Mouse (Mus musculus) midbrain, embryonic 11.5 days (tissue): ENCODE data around the gene Gm48552. TPM values are rescaled to one million over a fixed set of nuclear protein-coding genes. Genes with fewer than 3 reads are reported as not detected.

Source experiments
- ATAC-seq: fragments of 200-750 bp; cut with Nextera tagmentation; 2 replicates; pipeline ENCODE4 v1.8.0; 2017; ENCODE audit warnings: moderate TSS enrichment, moderate library complexity; ENCODE audit not compliant: low FRiP score
- DNase-seq: peaks from one replicate; pipeline ENCODE4 v3.0.0; 2015; ENCODE audit warnings: low spot score; ENCODE audit errors: missing footprints
- H3K27ac ChIP-seq: fragments of 300-500 bp; sonication (generic); 2 replicates; pipeline ENCODE4 v1.5.1; 2014; ENCODE audit warnings: low read depth, low read length
- H3K27me3 ChIP-seq: fragments of 300-500 bp; sonication (generic); 2 replicates; pipeline ENCODE4 v1.6.1; 2014; ENCODE audit warnings: mild to moderate bottlenecking, low read length, moderate library complexity, mixed read lengths; ENCODE audit not compliant: control insufficient read depth, insufficient read depth
- H3K36me3 ChIP-seq: fragments of 300-500 bp; sonication (generic); 2 replicates; pipeline ENCODE4 v1.6.1; 2014; ENCODE audit warnings: mild to moderate bottlenecking, low read length, moderate library complexity, mixed read lengths; ENCODE audit not compliant: control insufficient read depth, insufficient read depth
- H3K4me1 ChIP-seq: fragments of 300-500 bp; sonication (generic); 2 replicates; pipeline ENCODE4 v1.6.1; 2014; ENCODE audit warnings: low read length; ENCODE audit not compliant: control insufficient read depth, insufficient read depth
- H3K4me2 ChIP-seq: fragments of 300-500 bp; sonication (generic); 2 replicates; pipeline ENCODE4 v1.6.1; 2014; ENCODE audit warnings: mild to moderate bottlenecking, moderate library complexity
- H3K4me3 ChIP-seq: fragments of 300-500 bp; sonication (generic); 2 replicates; pipeline ENCODE4 v1.5.1; 2014; ENCODE audit warnings: low read depth, low read length
- H3K9ac ChIP-seq: fragments of 300-500 bp; sonication (generic); 2 replicates; pipeline ENCODE4 v1.6.1; 2014; ENCODE audit warnings: low read length
- H3K9me3 ChIP-seq: fragments of 300-500 bp; sonication (generic); 2 replicates; pipeline ENCODE4 v1.6.1; 2016; ENCODE audit warnings: low read length; ENCODE audit not compliant: control insufficient read depth
- WGBS: fragments of 180-500 bp; shearing (Covaris S2); extraction: QIAGEN DNeasy Blood & Tissue Kit; methylation state at CpG from one replicate; pipeline ENCODE4 v1.1.7; 2014; 5-methylcytosine and 5-hydroxymethylcytosine counted together
- polyA plus RNA-seq: library from polyadenylated mRNA; unstranded; fragments of >200 nt; fragmentation: Nextera tagmentation; extraction: Ambion mirVana; gene quantifications from 2 replicates; pipeline ENCODE4 v1.2.1, GENCODE M21; 2014

The Gm48552 gene
- polyA plus RNA-seq, 1 experiment from 2014 or later, result 0.20 TPM

DNA sequence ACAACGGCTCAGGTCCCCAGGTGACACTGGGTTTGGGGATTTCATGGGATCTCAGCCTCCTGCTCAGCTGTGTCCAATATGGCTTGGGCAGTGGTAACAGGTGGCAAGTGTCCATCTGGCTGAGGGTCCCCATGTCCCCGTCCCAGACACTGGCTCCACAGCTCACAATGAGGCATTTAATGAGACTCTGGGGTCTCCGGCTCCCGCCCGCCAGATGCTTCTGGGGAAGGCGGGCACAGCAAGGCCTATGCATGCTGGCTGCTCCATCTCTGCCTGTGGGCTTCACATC is 21.7 kb upstream of the Gm48552 start:
- WGBS, result 87% methylated on average over 6 of the region's 6 CpGs
- ATAC-seq, result no peak
- H3K4me3 ChIP-seq, result no peak overlapping the region
- peaks cover 30% of the 10 kb centered on the region for H3K36me3 ChIP-seq
- H3K27ac ChIP-seq, result 0 out of 2 replicates have a peak overlapping the region, but pooled peaks have one; percentile 9
- H3K4me2 ChIP-seq, result no peak overlapping the region
- H3K9ac ChIP-seq, result no peak overlapping the region
- peak; percentile 85 for DNase-seq
- H3K9me3 ChIP-seq, result no peaks in the 10 kb centered on the region
- peaks cover 36% of the 10 kb centered on the region for H3K4me1 ChIP-seq
- peaks cover 11% of the 10 kb centered on the region for H3K27me3 ChIP-seq

DNA sequence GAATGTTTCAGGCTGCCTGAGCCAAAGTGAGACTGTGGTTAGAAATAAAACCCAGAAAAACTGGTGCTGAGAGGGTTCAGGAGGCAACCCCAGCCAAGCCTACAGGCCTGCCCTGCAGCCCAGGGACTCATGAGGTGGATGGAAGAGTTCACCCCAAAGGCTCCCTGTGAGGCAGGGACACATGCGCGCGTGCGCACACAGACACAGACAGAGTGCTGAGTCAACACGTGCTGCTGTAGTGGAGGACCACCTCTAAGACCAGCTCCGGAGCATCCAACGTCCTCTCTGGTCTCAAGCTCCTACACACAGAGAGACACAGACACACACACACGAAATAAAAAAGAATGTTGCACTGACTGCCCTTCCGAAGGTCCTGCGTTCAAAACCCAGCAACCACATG is 13.5 kb upstream of the Gm48552 start:
- Histone ChIP-seq H3K27ac (no peak overlapping the region), H3K4me2 (no peak overlapping the region), H3K4me1 (peaks cover 18% of the 10 kb centered on the region), H3K9me3 (no peaks in the 10 kb centered on the region), H3K27me3 (no peaks in the 10 kb centered on the region), H3K4me3 (no peak overlapping the region; the same call in 1 of the 2 replicates), H3K36me3 (peaks cover 11% of the 10 kb centered on the region), H3K9ac (no peak overlapping the region)
- no peak for DNase-seq
- WGBS, result 90% methylated on average over 10 of the region's 10 CpGs
- no peak for ATAC-seq

GRCm38 (mm10) chr10:81376561-81377361 is 12.0 kb upstream of the Gm48552 start:
- peaks cover 18% of the 10 kb centered on the region for H3K4me1 ChIP-seq
- 41% methylated on average over 6 of the region's 6 CpGs for WGBS
- peak overlapping the region; percentile 2 for H3K9ac ChIP-seq
- peak overlapping the region; percentile 88 for H3K4me2 ChIP-seq
- H3K27me3 ChIP-seq, result no peaks in the 10 kb centered on the region
- H3K9me3 ChIP-seq, result no peaks in the 10 kb centered on the region
- no peak overlapping the region for H3K27ac ChIP-seq
- H3K36me3 ChIP-seq, result peaks cover 6% of the 10 kb centered on the region
- H3K4me3 ChIP-seq, result peak overlapping the region; percentile 86
- DNase-seq (no peak), ATAC-seq (no peak)

GRCm38 (mm10) chr10:81377362-81377664 is 11.5 kb upstream of the Gm48552 start:
- no peaks in the 10 kb centered on the region for H3K27me3 ChIP-seq
- H3K9ac ChIP-seq, result peak overlapping the region; percentile 96
- H3K36me3 ChIP-seq, result peaks cover 6% of the 10 kb centered on the region
- DNase-seq (no peak), ATAC-seq (no peak)
- no peaks in the 10 kb centered on the region for H3K9me3 ChIP-seq
- H3K4me1 ChIP-seq, result peaks cover 18% of the 10 kb centered on the region
- WGBS, result 74% methylated on average over 2 of the region's 2 CpGs
- H3K27ac ChIP-seq, result no peak overlapping the region
- H3K4me3 ChIP-seq, result peak overlapping the region; percentile 86
- peak overlapping the region; percentile 88 for H3K4me2 ChIP-seq

DNA sequence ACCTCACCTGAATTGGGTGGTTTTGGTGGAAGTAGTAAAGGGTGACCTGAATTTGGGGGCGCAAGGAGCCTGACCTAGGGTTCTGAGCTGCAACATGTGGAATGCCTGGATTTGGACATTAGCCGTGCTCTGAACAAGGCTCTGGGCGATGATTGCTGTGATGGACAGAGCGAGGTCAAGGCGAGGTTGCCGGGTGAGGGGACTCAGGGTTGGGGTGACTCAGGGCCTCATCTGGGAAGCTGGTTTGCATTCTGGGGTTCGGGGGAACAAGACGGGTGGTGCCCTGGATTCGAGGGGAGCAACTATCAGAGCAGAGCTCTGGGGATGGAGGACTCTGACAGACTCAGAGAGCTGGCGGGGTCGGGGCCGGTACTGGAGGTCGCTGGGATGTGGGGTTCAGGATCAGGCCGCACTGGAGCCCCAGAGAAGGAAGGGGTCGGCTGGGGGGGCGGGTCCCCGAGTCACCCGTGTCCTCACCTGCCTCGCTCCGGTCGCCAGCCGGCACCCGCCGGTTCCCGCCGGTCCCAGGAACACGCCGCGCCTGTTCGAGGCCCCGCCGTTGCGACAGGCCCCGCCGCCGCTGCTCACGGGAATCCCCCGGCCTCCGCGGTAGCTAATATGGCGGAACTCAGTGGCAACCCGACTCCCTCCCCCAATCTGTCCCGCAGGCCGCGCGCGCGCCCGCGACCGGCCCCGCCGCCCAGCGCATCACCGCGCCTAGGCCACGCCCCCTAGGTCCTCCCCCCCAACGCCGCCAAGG is 10.8 kb upstream of the Gm48552 start, which contains the start of gene Fzr1:
Gene Fzr1, minus strand, starts transcription at position 724 of the 760 bp plus-strand sequence.
- ATAC-seq (peak; percentile 79), DNase-seq (no peak)
- no peaks in the 10 kb centered on the region for H3K27me3 ChIP-seq
- peak within 1 kb of the TSS; percentile 88 for H3K4me2 ChIP-seq
- no peaks in the 10 kb centered on the region for H3K9me3 ChIP-seq
- H3K27ac ChIP-seq, result peak within 1 kb of the TSS; percentile 65
- WGBS, result 2% methylated on average over 45 of the region's 59 CpGs
- H3K4me1 ChIP-seq, result peaks cover 18% of the 10 kb centered on the region
- H3K36me3 ChIP-seq, result peaks cover 6% of the 10 kb centered on the region
- H3K9ac ChIP-seq, result peak within 1 kb of the TSS; percentile 96
- peak within 1 kb of the TSS; percentile 86 for H3K4me3 ChIP-seq

- H3K27ac ChIP-seq, result peak overlapping the region; percentile 65
- peak overlapping the region; percentile 86 for H3K4me3 ChIP-seq
- H3K9ac ChIP-seq, result peak overlapping the region; percentile 96
- H3K9me3 ChIP-seq, result no peaks in the 10 kb centered on the region
- ATAC-seq (peak; percentile 97), DNase-seq (peak; percentile 100)
- WGBS, result under 1% methylated on average over 44 of the region's 46 CpGs
- H3K36me3 ChIP-seq, result peaks cover 6% of the 10 kb centered on the region; the same call in 1 of the 2 replicates
- peaks cover 18% of the 10 kb centered on the region for H3K4me1 ChIP-seq
- H3K4me2 ChIP-seq, result peak overlapping the region; percentile 55
- H3K27me3 ChIP-seq, result no peaks in the 10 kb centered on the region
Measured at GRCm38 (mm10) chr10:81378553-81379182, 10.1 kb upstream of the Gm48552 start.

DNA sequence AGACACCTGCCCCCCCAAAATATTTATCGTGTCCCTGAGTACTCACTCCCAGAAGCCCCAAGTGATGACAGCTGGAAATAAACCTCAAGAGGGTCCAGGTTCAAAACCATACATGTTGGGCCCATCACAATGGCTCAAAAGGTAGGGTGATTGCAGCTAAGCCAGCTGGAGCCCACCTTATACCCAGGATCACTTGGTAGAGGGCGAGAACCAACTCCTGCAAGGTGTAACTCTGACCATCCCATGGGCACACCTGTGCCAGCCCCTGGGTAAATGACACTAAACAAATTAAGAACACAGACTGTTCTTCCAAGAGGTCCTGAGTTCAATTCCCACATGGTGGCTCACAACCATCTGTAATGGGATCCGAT is 9.6 kb upstream of the Gm48552 start:
- H3K4me2 ChIP-seq, result peak overlapping the region; percentile 55
- no peaks in the 10 kb centered on the region for H3K27me3 ChIP-seq
- no peaks in the 10 kb centered on the region for H3K9me3 ChIP-seq
- 59% methylated on average over 3 of the region's 3 CpGs for WGBS
- DNase-seq (no peak), ATAC-seq (peak; percentile 4)
- H3K4me3 ChIP-seq, result peak overlapping the region; percentile 86
- peaks cover 5% of the 10 kb centered on the region; the same call in 1 of the 2 replicates for H3K36me3 ChIP-seq
- peak overlapping the region; percentile 71 for H3K9ac ChIP-seq
- H3K4me1 ChIP-seq, result peaks cover 18% of the 10 kb centered on the region
- peak overlapping the region; percentile 65 for H3K27ac ChIP-seq

DNA sequence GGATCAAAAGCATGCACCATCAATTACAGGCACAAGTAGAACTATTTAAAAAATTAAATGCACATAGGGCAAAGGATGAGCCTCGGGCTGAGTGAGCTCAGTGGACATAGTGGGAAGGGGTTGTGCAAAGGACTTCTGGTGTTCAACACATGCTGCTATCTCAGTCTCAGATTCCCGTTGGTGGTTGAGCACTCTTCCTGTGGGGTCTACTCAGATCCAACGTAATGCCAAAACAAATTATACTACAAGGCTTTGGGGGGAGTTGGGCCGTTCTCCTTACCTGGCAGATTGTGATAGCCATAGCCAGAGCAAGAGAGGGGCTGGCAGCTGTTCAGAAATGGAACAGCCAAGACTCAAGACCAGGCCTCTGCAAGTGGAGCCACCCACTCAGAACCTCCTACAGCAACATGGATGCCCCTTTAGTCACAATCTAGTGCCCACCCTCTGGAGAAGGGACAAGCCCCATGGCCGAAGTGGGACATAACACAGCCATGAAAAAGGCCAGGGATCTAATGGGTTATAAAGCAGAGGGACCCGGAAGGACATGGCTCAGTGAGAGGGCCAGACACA is 8.9 kb upstream of the Gm48552 start:
- H3K9me3 ChIP-seq, result no peaks in the 10 kb centered on the region

More for the DNA sequence above, 8.9 kb upstream of the Gm48552 start:
- no peaks in the 10 kb centered on the region for H3K27me3 ChIP-seq
- no peak overlapping the region for H3K4me2 ChIP-seq
- no peak overlapping the region for H3K9ac ChIP-seq
- no peak overlapping the region for H3K27ac ChIP-seq
- no peak overlapping the region for H3K4me3 ChIP-seq
- ATAC-seq (no peak), DNase-seq (no peak)
- peaks cover 3% of the 10 kb centered on the region; the same call in 1 of the 2 replicates for H3K36me3 ChIP-seq
- H3K4me1 ChIP-seq, result peaks cover 20% of the 10 kb centered on the region
- 89% methylated on average over 6 of the region's 6 CpGs for WGBS
